Mouse (Mus musculus): Measurements from ENCODE around the gene Scml4. TPM values are rescaled to one million over a fixed set of nuclear protein-coding genes. Genes with fewer than 3 reads are reported as not detected.

Scml4 gene
- total and polyA plus RNA-seq, 3 experiments, result 0.03 to 0.08 TPM; not detected in 1

GRCm38 (mm10) chr10:42827155-42827554 is 33.0 kb upstream of the Scml4 start:
- no peaks in the 10 kb centered on the region for H3K9me3 ChIP-seq (replicated peaks; ENCODE audit: insufficient read depth, low read length)
- H3K4me3 ChIP-seq (ENCODE audit: control insufficient read depth in 1 of 2, insufficient read depth in 1 of 2, low read depth in 2 of 2, low read length in 2 of 2), result no peak overlapping the region
- H3K79me2 ChIP-seq (ENCODE audit: control insufficient read depth, insufficient read depth, low read length, poor library complexity), result no peaks in the 10 kb centered on the region
- H3K4me1 ChIP-seq (ENCODE audit: control insufficient read depth in 1 of 2, insufficient read depth in 2 of 2, low read length in 2 of 2), result no peaks in the 10 kb centered on the region
- TF ChIP-seq MAX (IDR thresholded peaks at IDR 0.05; ENCODE audit: low read length) (no peak), ZMIZ1 (IDR thresholded peaks at IDR 0.05; ENCODE audit: low read depth, low read length) (no peak), MEF2A (IDR thresholded peaks at IDR 0.05; ENCODE audit: extremely low read depth, insufficient replicate concordance, low read depth, low read length, poor library complexity, severe bottlenecking) (no peak), USF2 (IDR thresholded peaks at IDR 0.05; ENCODE audit: borderline replicate concordance in 1 of 2, insufficient read depth in 1 of 2, low read depth in 1 of 2, low read length in 2 of 2) (no peak), ETS1 (IDR thresholded peaks at IDR 0.05; ENCODE audit: low read depth, low read length) (no peak), GABPA (IDR thresholded peaks at IDR 0.05; ENCODE audit: low read depth, low read length) (no peak), GATA1 (IDR thresholded peaks at IDR 0.05; ENCODE audit: low read depth, low read length) (no peak), KAT2A (conservative IDR thresholded peaks at IDR 0.05; ENCODE audit: low read depth, low read length) (no peak)
- no peak overlapping the region for H3K27ac ChIP-seq (ENCODE audit: control insufficient read depth, low read depth, low read length)
- H3K27me3 ChIP-seq (ENCODE audit: control insufficient read depth in 1 of 2, insufficient read depth in 2 of 2, low read length in 2 of 2), result no peaks in the 10 kb centered on the region
- H3K36me3 ChIP-seq (ENCODE audit: control insufficient read depth in 1 of 2, insufficient read depth in 2 of 2, low read length in 2 of 2), result peaks cover 0 to 18% of the 10 kb centered on the region in 2 experiments; a peak in 2 of 4 replicates
- no peak for DNase-seq (ENCODE audit: low read depth, low spot score)
- H3K9ac ChIP-seq (ENCODE audit: control insufficient read depth, low read depth, low read length, poor library complexity, severe bottlenecking), result no peak overlapping the region

GRCm38 (mm10) chr10:42830007-42830406 is 30.2 kb upstream of the Scml4 start:
- no peaks in the 10 kb centered on the region for H3K27me3 ChIP-seq (ENCODE audit: control insufficient read depth in 1 of 2, insufficient read depth in 2 of 2, low read length in 2 of 2)
- no peaks in the 10 kb centered on the region for H3K4me1 ChIP-seq (ENCODE audit: control insufficient read depth in 1 of 2, insufficient read depth in 2 of 2, low read length in 2 of 2)
- H3K36me3 ChIP-seq (ENCODE audit: control insufficient read depth in 1 of 2, insufficient read depth in 2 of 2, low read length in 2 of 2), result peaks cover 0 to 3% of the 10 kb centered on the region in 2 experiments; a peak in 2 of 4 replicates
- no peaks in the 10 kb centered on the region for H3K79me2 ChIP-seq (ENCODE audit: control insufficient read depth, insufficient read depth, low read length, poor library complexity)
- no peaks in the 10 kb centered on the region for H3K9me3 ChIP-seq (replicated peaks; ENCODE audit: insufficient read depth, low read length)
- no peak for TF ChIP-seq ZKSCAN1 (IDR thresholded peaks at IDR 0.05; ENCODE audit: low read depth, low read length)
- no peak for DNase-seq (ENCODE audit: low read depth, low spot score)
- H3K9ac ChIP-seq (ENCODE audit: control insufficient read depth, low read depth, low read length, poor library complexity, severe bottlenecking), result no peak overlapping the region
- no peak overlapping the region for H3K27ac ChIP-seq (ENCODE audit: control insufficient read depth, low read depth, low read length)
- H3K4me3 ChIP-seq (ENCODE audit: control insufficient read depth in 1 of 2, insufficient read depth in 1 of 2, low read depth in 2 of 2, low read length in 2 of 2), result no peak overlapping the region

- no peak for DNase-seq (ENCODE audit: low read depth, low spot score)
- no peak overlapping the region for H3K4me3 ChIP-seq (ENCODE audit: control insufficient read depth in 1 of 2, insufficient read depth in 1 of 2, low read depth in 2 of 2, low read length in 2 of 2)
- TF ChIP-seq MXI1 (IDR thresholded peaks at IDR 0.05; ENCODE audit: low read depth, low read length), result no peak
- no peaks in the 10 kb centered on the region for H3K79me2 ChIP-seq (ENCODE audit: control insufficient read depth, insufficient read depth, low read length, poor library complexity)
- H3K27me3 ChIP-seq (ENCODE audit: control insufficient read depth in 1 of 2, insufficient read depth in 2 of 2, low read length in 2 of 2), result no peaks in the 10 kb centered on the region
- no peaks in the 10 kb centered on the region for H3K4me1 ChIP-seq (ENCODE audit: control insufficient read depth in 1 of 2, insufficient read depth in 2 of 2, low read length in 2 of 2)
- H3K27ac ChIP-seq (ENCODE audit: control insufficient read depth, low read depth, low read length), result no peak overlapping the region
- no peaks in the 10 kb centered on the region for H3K9me3 ChIP-seq (replicated peaks; ENCODE audit: insufficient read depth, low read length)
- peaks cover 0 to 3% of the 10 kb centered on the region in 2 experiments; a peak in 2 of 4 replicates for H3K36me3 ChIP-seq (ENCODE audit: control insufficient read depth in 1 of 2, insufficient read depth in 2 of 2, low read length in 2 of 2)
- H3K9ac ChIP-seq (ENCODE audit: control insufficient read depth, low read depth, low read length, poor library complexity, severe bottlenecking), result no peak overlapping the region
Observed at GRCm38 (mm10) chr10:42830409-42830808, 29.8 kb upstream of the Scml4 start.

All from MEL (cell line).